Mouse (Mus musculus) forelimb bud, embryonic 11.5 days (tissue): ENCODE measurements at regions not wholly inside any gene's neighbourhood (a gene's known extent, or its start where the extent isn't known, plus 50 kb on each side); places are given as distances from the start of the nearest gene placed in this dataset.

Experiments used
- DNase-seq: peaks from one replicate; pipeline ENCODE4 v3.0.0-alpha.2; 2012; ENCODE audit warnings: low read depth, low spot score

- DNase-seq, result no peak
Observed at GRCm38 (mm10) chr3:80255304-80255703, 371.0 kb downstream of the Fam198b start.

GRCm38 (mm10) chr3:80256383-80256782, 372.1 kb downstream of the Fam198b start:
- no peak for DNase-seq

GRCm38 (mm10) chr3:80263095-80263494, 378.8 kb downstream of the Fam198b start:
- DNase-seq, result no peak

- DNase-seq, result no peak
Observed at GRCm38 (mm10) chr3:80284656-80285055, 400.3 kb downstream of the Fam198b start.

- no peak for DNase-seq
Observed at GRCm38 (mm10) chr3:80285246-80285645, 400.9 kb downstream of the Fam198b start.

- no peak for DNase-seq
Observed at GRCm38 (mm10) chr3:80293485-80293884, 409.2 kb downstream of the Fam198b start.

GRCm38 (mm10) chr3:80307632-80308031, 423.3 kb downstream of the Fam198b start:
- no peak for DNase-seq

- no peak for DNase-seq
Observed at GRCm38 (mm10) chr3:80309931-80310330, 425.6 kb downstream of the Fam198b start.

- no peak for DNase-seq
Observed at GRCm38 (mm10) chr3:80311689-80312088, 427.4 kb downstream of the Fam198b start.

GRCm38 (mm10) chr3:80322291-80322690, 438.0 kb downstream of the Fam198b start:
- no peak for DNase-seq

GRCm38 (mm10) chr3:80324726-80325125, 440.4 kb downstream of the Fam198b start:
- DNase-seq, result no peak

- no peak for DNase-seq
Observed at GRCm38 (mm10) chr3:80331776-80332175, 447.4 kb downstream of the Fam198b start.

- DNase-seq, result no peak
Observed at GRCm38 (mm10) chr3:80334446-80334893, 450.1 kb downstream of the Fam198b start.

GRCm38 (mm10) chr3:80336123-80336674, 451.9 kb downstream of the Fam198b start:
- DNase-seq, result no peak

- DNase-seq, result no peak
Observed at GRCm38 (mm10) chr3:80367972-80368371, 434.7 kb downstream of the Gria2 start.

GRCm38 (mm10) chr3:80369214-80369941, 433.3 kb downstream of the Gria2 start:
- DNase-seq, result no peak

- DNase-seq, result no peak
Observed at GRCm38 (mm10) chr3:80372436-80372835, 430.2 kb downstream of the Gria2 start.

GRCm38 (mm10) chr3:80385986-80386385, 416.6 kb downstream of the Gria2 start:
- no peak for DNase-seq

- DNase-seq, result no peak
Observed at GRCm38 (mm10) chr3:80396240-80396639, 406.4 kb downstream of the Gria2 start.

- no peak for DNase-seq
Observed at GRCm38 (mm10) chr3:80420453-80420852, 382.2 kb downstream of the Gria2 start.

- no peak for DNase-seq
Observed at GRCm38 (mm10) chr3:80421461-80421860, 381.2 kb downstream of the Gria2 start.

- DNase-seq, result no peak
Observed at GRCm38 (mm10) chr3:80422106-80422505, 380.5 kb downstream of the Gria2 start.

- DNase-seq, result no peak
Observed at GRCm38 (mm10) chr3:80422646-80423045, 380.0 kb downstream of the Gria2 start.
